Mouse (Mus musculus) erythroblast, adult 5-6 weeks (primary cell): Measurements from ENCODE around the gene Gtf3c2. TPM values are rescaled to one million over a fixed set of nuclear protein-coding genes. Genes with fewer than 3 reads are reported as not detected.
"Not testable (repeated sequence)": the region's sequence is repeated elsewhere in the genome, so short reads cannot be mapped to it uniquely, and the experiment has no call there.

Experiments
- ATAC-seq: replicated peaks from 2 replicates; pipeline ENCODE4 v1.8.0; 2016; ENCODE audit warnings: moderate number of reproducible peaks, mild to moderate bottlenecking, moderate TSS enrichment, inconsistent platforms; ENCODE audit not compliant: poor library complexity, low FRiP score, severe bottlenecking
- total RNA-seq, 2 experiments: library from RNA; stranded (forward) in 1 of 2; stranded (reverse) in 1 of 2; fragments of 150-400 nt in 1 of 2; fragments of 200-764, 138-1000 nt in 1 of 2; gene quantifications; 2 replicates each; pipeline versions ENCODE4 v1.2.3 to v1.2.4; 2015 to 2017; ENCODE audit warnings: low replicate concordance in 2 of 2

Gtf3c2 gene
- total RNA-seq (2015; ENCODE audit: low replicate concordance) (29.7 and 32.5 TPM in 2 replicates), total RNA-seq (2017; ENCODE audit: low replicate concordance) (24.8 and 30.7 TPM in 2 replicates)

DNA sequence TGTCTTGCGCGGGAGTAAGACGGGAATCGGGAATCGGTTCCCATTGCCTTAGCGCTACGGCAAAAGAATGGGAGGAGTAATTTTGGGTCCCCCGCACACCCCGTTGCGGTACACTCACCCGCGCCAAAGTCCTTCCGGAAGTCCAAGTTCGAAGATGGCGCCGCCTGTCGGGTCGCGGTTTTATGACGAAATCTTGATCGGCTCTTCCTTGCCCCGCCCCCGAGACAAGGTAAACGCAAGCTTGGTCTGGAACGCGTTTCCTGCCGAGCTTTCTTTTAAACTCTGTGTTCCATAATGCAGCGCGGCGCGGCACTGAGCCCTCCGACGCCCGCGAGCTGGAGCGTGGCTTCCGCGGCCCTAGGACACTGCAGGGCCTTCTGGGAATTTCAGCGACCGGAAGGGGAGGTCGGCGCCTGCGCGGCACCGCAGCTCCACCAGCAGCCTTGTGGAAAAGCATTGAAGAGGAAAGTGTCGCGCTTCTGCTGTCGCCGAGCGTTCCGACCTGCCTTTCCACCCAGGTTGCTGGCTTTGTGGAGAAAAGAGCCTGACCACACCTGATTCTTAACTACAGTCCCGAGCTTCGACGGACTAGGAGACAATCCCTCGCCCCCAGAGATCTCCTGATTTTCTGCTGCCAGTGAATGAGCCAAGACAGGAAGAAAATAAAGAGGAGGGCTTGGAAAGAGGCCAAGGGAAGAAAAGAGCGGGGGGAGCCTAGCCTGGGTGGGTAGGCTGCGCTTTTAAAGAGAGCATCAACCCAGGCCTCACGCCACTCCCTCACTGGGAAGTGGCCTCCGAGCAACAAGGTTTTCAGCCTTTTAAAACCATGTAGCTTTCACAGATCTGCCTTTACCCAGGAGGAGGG is at the start of gene Gtf3c2, which contains the start of gene Gm29609:
TSS of gene Gtf3c2 (minus strand) at position 379 of the 865 bp plus-strand sequence.
TSS of gene Gm29609 (minus strand) at position 146 of the 865 bp plus-strand sequence.
- peak; percentile 89 for ATAC-seq

DNA sequence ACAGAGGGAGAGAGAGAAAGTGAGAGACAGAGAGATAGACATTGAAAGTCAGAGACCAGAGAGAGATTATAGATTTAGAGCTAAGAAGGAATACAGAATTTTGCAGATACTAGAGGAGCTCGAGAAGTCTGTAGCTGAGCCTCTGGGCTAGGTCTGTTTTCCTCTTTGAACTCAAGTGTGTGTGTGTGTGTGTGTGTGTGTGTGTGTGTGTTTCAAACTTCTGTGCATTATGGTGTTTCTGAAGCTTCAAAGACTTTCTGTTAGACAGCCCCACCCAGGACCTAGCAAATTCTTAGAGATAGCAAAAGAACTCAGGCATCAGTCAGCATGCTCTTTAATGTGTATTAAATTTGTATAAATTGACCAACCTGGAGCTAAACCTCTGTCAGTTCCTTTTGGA is 46.7 kb upstream of the Gtf3c2 start:
- no peak for ATAC-seq

DNA sequence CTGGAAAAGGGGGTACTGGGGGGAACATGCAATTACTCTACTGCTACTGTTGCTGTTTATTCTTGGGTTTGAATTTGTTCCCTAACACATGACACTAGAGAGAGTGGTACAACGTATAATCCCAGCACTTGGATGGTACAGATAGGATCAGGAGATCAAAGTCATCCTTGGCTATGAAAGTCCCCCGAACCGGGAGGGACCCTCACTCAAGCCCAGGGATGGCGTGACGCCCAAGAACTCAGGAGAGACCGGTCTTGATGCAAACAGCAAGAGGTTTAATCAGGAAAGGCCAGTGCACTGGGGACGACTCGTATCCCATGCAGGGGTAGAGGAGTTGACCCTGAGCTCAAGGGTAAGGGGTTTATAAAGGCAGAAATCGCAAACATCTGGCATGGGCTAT is 42.8 kb upstream of the Gtf3c2 start:
- no peak for ATAC-seq

DNA sequence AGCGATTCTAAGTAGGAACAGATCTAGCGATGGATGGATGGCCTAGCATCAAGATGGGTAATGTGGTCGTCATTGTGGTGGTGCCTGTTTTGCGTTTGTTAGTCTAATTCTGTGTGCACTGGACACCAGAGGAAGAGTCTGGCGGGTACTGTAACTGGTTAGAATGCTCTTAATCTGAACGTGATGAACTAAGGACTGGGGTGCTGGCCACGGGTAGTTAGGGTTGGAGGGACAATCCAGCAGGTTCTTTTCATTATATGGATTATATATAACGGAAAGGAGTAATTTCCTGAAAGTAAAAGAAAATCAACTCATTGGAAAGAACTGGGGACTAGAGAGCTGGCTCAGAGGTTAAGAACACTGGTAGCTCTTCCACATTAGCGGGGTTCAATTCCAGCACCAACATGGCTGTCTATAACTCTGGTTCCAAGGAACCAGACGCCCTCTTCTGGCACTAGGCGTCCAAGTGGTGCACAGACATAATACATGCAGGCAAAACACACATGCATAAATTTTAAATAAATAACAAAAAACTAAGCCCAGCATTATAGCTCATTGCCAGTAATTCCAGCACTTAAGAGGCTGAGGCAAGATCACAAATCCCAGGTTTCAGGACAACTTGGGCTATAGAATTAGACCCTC is 41.5 kb upstream of the Gtf3c2 start:
- peak; percentile 55 for ATAC-seq

DNA sequence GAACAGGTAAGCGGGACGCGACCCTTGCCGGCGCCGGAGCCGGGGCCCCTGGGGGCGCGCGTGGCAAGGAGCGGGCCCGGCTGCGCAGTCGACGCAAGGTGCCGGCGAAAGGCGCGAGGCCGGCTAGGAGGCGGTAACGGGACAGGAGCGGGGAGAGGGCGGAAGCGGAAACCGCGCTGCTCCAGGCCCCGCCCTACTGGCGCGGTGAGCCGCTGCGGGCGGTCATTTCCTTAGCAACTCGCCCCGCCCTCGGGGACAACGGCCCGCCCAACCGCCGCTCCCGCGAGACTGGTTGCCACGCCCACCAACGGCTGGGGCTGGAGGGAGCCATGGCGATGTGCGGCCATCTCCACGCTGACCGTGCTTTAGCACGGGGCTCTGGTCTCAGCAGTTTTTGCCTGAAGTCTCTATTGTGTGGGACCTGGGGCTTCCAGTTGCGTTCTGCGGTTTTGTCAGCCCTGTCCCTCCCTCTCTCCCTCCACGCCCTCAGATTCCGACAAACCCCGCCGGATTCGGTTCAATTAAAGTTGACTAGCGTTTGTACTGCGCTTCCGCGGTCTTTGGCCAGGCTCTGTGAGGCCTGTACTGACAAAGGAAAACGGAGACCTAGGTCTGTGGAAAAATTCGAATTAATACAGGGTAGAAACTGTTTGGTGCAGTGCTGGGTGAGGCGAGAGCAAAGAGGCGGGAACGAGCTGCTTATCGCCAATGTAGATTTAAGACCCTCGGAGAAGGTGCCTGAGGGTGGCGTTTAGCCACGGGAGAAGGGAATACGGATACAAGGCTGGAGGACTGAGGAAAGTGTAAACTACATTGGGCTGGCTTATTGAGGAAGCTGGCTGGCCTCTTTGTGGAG is 40.7 kb upstream of the Gtf3c2 start, which contains the start of gene Ppm1g:
TSS of gene Ppm1g (minus strand) at position 240 of the 856 bp plus-strand sequence.
- peak; percentile 89 for ATAC-seq

DNA sequence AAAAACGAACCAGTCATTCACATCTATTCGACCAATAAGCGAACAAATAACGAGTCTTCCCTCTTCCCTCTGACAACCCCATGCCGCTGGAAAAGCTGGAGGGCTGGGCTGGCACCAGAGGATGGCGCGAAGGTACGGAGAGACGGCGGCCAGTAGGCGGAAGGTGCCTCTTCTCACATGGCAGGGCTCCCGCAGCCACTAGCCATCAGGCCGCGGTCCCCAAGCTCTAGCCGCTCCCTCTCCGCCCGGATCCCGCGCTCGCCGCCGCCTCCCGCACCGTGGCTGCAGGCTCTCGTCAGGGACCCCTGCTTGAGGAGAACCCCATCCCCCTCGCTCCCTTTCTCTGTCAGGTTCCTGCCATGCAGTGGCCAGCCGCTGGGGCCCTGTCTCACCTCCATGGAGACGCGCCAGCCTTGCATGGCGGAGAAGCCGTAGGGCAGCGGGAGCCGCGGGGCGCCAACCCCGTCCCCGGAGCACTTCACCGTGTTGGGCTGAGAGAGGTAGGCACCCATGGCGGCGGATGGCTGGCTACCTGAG is 40.0 kb upstream of the Gtf3c2 start:
- ATAC-seq = peak; percentile 44

DNA sequence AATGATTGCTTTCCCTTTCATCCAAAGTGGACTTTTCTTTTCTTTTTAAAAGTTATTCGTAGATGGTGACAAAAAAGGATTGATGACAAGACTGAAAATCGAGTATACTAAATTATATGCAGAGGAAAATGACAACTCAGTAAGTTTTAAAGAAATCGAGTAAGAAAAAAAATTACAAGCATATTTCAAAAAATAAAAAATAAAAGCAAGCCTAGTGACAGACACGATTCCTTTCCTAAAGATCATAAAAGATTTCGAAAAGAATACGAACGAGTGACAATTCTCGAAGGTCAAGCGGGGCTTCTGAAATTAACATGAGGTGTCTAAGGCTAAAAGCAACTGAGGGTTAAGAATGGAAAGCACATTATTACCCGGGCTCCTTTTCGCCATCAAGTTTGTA is 39.5 kb upstream of the Gtf3c2 start:
- ATAC-seq = no peak; the same call in 1 of the 2 replicates

DNA sequence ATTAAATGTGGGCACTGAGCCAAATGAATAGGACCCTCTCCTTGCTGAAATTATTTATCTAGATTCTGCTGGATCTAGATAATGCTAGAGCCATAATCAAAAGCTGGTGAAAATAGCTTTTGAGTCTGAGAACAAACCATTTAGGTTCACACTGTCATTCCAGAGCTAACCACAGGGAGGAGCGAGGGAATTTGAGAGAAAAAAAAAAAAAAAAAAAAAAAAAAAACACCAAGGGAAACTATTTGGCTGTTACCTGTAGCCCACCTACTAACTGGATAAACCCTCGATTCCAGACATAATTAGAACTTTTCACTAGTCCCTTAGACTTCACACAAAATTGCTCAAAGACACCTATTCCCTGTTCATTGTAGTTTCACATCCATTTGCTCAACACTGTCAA is 39.1 kb upstream of the Gtf3c2 start:
- ATAC-seq = peak; percentile 31; the same call in 1 of the 2 replicates

DNA sequence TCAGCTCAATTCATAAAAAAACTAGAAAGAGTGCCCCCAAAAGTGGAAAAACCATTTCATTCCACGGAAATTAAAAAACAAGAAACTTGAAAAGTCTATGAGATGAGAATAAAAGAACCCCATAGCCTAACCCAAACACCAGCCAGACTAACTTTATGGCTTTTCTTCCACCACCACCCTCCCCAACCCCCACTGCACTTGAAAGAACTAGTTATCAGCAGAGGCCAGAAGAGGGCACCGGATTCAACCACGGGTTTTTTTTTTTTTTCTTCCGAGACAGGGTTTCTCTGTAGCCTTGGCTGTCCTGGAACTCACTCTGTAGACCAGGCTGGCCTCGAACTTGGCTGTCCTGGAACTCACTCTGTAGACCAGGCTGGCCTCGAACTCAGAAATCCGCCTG is 38.4 kb upstream of the Gtf3c2 start:
- peak; percentile 58 for ATAC-seq

DNA sequence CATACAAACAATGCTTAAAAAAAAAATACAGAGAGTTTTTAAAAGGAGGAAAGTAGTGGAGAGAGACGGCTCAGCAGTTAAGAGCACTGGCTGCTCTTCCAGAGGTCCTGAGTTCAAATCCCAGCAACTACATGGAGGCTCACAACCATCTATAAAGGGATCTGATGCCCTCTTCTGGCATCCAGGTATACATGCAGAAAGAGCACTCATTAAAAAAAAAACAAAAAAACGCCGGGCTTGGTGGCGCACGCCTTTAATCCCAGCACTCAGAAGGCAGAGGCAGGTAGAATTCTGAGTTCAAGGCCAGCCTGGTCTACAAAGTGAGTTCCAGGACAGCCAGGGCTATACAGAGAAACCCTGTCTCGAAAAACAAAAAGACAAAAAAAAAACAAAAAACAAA is 36.6 kb upstream of the Gtf3c2 start:
- ATAC-seq = not testable (repeated sequence)

DNA sequence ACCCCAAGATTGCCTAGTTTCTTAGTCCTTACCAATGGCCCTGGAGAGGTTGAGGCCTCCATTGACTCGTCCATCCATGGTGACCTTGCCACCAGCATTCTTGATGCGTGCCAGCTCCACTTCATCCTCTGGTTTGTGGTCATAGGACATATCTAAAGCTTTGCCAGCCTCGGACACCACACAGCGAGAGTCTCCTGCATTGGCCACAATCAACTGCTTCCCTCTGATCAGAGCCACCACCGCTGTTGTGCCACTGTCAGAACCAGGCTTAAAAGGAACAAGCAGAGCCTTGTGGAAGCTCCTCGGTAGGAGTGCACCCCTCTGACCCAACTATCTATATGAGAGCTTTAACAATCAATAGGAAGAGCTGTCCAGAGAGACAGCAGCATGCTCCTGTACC is 24.5 kb upstream of the Gtf3c2 start:
- ATAC-seq = no peak

DNA sequence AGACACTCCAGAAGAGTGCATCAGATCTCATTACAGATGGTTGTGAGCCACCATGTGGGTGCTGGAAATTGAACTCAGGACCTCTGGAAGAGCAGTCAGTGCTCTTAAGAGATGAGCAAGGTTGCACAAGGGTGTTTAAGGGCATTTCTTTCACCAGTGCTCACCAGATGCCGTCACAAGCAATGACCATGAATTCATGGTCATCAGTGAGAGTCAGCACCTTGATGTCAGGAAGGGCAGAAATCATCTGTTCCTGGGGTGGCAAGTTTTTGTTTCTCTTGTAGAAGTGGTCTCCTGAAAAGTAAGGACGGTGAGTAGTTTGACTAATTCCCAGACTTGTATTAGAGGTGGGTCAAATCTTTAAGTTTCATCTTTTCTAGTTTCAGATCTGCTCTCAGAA is 23.9 kb upstream of the Gtf3c2 start:
- ATAC-seq = no peak

DNA sequence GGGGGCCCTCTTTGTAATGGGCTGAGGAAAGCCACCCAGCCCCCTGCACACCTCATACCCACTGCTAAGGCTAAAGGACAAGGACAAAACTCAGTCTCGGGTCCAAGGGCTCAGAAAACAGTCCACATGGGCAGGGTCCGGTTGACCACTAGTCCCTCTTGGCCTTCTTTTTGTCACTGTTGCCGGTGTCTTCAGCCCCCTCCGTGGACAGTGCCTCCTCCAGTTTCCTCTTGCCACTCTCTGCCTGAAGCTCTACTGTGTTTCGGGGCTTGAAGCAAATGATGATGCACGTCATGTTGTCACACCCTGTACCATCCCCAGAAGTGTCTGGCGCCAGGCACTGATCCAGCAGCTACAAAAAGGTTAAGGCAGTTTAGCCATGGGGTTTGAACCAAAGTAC is 23.0 kb upstream of the Gtf3c2 start:
- ATAC-seq = no peak

DNA sequence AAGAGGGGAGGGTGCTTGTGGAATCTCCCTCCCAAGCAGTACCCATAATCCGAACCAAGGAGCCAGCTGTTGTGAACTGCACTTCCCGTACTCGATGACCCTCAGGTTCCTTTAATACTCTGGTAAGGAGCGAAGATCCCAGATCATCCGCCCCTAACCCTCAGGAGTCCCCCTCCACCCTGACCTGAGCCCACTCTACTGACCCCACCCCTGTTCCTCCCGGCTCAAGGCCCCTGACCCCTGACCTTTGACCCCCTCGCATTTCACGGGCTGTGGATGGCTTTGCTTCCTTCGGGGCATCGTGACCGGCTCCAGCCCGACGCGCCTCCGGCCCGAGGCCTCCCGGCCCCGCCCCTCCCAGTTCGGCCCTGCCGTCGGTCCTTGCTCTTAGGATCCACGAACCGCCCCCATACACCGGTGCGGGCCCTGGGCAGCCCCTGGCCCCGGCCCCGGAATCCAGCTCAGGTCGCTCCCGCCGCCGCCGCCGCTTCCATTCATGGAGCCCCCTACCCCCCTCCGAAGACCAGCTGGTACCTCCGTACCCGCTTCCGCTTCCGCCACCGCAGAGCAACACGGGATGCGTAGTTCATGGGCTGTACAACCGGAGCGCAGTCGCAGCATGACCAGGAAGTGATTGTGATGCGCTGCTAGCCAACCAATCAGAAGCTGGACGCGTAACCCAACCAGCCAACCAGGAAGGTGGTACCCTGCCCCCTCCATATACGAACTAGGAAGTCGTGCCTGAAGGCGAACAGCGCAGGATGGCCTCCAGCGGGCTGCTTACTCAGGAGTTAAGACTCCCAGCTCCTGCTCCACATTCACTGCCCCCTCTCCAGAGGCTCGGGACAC is 22.0 kb upstream of the Gtf3c2 start, which contains the start of gene Zfp513:
TSS of gene Zfp513 (minus strand) at position 562 of the 849 bp plus-strand sequence.
- peak; percentile 98 for ATAC-seq

DNA sequence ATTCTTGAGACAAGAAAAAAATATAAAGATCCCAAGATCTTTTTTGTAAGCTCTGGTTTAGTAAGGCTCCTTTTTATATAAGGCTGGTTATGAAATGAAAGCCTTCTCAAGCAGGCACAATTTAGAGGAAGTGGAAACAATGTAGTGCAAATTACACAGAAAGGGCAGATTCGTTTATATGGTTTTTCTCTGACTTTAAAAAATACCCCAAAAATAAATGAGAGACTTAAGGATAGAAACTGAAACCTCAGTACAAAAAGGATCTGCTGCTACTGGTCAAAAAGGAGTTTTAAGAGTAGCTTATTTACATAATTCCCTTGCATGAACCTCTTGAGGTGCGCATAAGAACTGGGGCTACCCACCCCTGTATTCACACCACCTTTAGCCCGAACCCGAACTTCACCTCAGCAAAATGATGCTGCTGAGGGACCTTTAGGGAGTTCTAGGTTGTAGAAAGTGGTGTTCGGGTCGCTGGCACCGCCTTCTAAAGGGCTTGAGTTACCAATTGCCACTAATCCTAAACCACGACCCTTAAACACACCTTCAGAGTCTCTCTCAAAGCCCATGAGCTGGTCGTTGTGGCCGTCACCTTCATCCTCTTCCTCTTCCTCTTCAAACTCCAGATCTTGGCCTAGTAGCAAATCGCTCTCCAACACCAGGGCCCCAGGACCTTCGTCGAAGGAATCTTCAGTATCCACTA is 21.2 kb upstream of the Gtf3c2 start:
- no peak for ATAC-seq

DNA sequence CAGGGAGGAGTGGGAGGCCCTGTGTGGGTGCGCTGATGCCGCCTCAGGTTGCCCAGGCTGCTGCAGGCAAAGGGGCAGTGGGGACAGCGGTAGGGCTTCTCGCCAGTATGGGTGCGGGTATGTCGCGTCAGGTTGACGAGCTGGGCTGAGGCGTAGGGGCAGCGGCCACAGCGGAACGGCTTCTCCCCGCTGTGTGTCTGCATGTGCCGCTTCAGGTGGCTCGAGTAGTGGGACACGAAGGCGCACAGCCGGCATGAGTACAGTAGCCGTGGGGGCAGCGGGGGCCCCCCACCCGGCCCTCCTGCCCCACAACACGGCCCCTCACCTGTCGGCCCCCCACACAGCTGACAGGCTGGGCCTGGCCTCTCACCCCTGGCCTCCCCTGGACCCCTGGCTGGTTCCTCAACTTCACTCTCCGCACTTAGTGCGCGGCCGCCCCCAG is 20.4 kb upstream of the Gtf3c2 start:
- no peak for ATAC-seq

DNA sequence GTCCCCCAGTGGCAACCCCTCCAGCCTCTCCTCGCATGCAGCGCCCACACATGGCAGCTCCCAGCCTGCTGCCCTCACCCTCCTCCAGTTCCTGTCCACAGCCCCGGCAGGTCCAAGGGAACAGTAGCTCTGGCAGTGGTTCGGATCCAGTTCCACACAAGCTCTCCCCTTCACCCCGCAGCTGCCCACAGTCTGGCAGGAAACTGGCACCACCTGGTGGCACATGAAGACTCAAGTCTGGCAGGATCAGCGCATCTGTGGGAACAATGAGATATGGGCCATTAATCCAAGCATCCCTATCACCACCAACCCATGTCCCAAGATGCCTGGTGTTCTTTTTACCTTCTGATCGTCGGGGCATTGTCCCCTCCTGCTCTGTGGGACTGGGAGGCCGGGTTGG is 19.9 kb upstream of the Gtf3c2 start:
- no peak for ATAC-seq

DNA sequence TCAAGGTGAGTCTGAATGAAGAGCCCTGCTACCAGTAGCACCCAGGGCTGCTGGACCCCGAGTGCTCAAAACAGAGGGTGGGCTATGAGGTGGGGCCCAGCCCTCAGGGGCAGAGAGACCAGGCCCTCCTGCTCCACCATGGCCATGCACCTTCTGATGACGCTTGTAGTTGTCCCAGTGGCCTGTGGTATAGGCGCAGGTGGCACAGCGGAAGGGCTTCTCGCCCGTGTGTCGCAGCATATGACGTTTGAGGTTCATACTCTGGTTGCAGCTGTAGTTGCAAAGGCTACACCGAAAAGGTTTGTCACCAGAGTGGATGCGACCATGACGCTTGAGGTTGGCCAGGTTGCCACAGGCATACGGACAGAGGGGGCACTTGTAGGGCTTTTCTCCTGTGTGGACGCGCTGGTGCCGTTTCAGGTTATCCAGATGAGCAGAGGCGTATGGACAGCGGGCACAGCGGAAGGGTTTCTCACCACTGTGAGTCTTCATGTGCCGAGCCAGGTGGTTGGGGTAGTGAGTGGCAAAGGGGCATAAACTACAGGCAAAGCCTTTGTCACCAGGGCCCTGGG is 19.5 kb upstream of the Gtf3c2 start:
- ATAC-seq = no peak
